Comparison of ENCODE assay signal across 28 mouse cellular contexts in the genomic region with DNA sequence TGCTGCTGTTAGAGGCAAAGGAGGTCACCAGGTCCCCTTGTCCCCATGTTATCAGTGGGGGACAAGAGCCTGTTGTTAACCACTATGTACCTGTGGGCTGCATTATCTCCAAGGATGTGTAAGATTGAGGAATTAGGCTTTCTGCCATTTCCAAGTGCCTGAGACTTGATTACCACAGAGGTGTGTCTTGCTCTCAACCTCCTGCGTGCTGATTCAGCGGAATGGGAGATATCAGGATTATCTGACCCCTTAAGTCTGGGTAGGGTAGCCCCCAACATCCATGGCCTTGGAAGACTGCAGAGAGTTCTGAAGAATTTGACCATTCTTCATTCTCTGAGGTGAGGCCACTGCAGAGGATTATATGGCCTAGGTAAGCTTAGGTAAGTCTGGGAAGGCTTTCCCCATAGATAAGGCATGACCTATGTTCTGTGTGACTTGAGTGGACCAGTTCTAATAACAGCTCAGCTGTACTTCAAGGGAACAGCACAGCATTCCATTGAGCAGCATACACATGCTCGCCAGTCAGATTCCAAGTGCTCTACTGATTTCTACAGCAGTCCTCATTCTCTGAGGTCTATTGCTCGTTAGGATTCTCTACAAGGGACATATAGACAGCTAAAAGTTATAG. TPM values are rescaled to one million over a fixed set of nuclear protein-coding genes. Genes with fewer than 3 reads are reported as not detected.
A peak's percentile ranks its signal among the peaks of the same experiment; 100 is the strongest.
DNase-seq lines count a peak whose midpoint lies in the region; ATAC-seq and TF ChIP-seq lines count a peak whose summit lies in the region.
"Had no signal": no experiment of that assay in that cellular context is flagged by ENCODE, and none has a peak within 500 bp of the region (broad histone marks: within the 10 kb centered on the region; RNA-seq: fewer than 3 reads in every experiment).

No protein-coding gene starts in this region.

- TF ChIP-seq RAD21 in CH12.LX (IDR thresholded peaks at IDR 0.05; ENCODE audit: low read depth, low read length): no peak

- intact Hi-C loops in heart, postnatal 25 days (cut with DNase I): no loop called here

- ATAC-seq in heart, embryonic 15.5 days (replicated peaks; ENCODE audit: insufficient number of reproducible peaks, insufficient read depth, low FRiP score, low read depth): no peak
- ATAC-seq in intestine, postnatal 0 days: peak; percentile 73
- ATAC-seq: forebrain, embryonic 13.5 days; forebrain, embryonic 16.5 days; hindbrain, embryonic 16.5 days had no signal

- dilution Hi-C loops in CH12.LX (cut with MboI; ENCODE audit: extremely low pct_ligation_motif_present, extremely low pct_unique_long_range_greater_than_20kb, low sequenced_read_pairs): no loop called here

- H3K4me1 ChIP-seq in heart, embryonic 15.5 days (replicated peaks): peaks cover 5% of the 10 kb centered on the region
- H3K4me1 ChIP-seq in CH12.LX (ENCODE audit: control insufficient read depth in 1 of 2, insufficient read depth in 2 of 2) (peaks cover 0 to 26% of the 10 kb centered on the region in 2 experiments; a peak in 2 of 4 replicates), ES-E14 (ENCODE audit: control insufficient read depth in 2 of 2, insufficient read depth in 2 of 2, low read length in 2 of 2, poor library complexity in 1 of 2) (0 out of 4 replicates have a peak, but pooled peaks cover 0 to 2% of the 10 kb centered on the region in 2 experiments)
- 0 out of 2 replicates have a peak, but pooled peaks cover 2% of the 10 kb centered on the region for H3K4me1 ChIP-seq in intestine, postnatal 0 days (replicated peaks; ENCODE audit: control insufficient read depth, insufficient read depth, low read length)
- H3K4me1 ChIP-seq: embryonic facial prominence, embryonic 13.5 days; forebrain, embryonic 13.5 days; hindbrain, embryonic 10.5 days; hindbrain, embryonic 13.5 days had no signal

- H3K9ac ChIP-seq in heart, embryonic 15.5 days: no peak overlapping the region
- no peak overlapping the region for H3K9ac ChIP-seq in CH12.LX (ENCODE audit: insufficient read depth, low read depth)
- H3K9ac ChIP-seq in ES-E14 (ENCODE audit: insufficient read depth, low read depth, low read length, poor library complexity, severe bottlenecking): no peak overlapping the region
- no peak overlapping the region for H3K9ac ChIP-seq in intestine, postnatal 0 days (ENCODE audit: low read depth, low read length)
- H3K9ac ChIP-seq: embryonic facial prominence, embryonic 13.5 days; forebrain, embryonic 13.5 days; hindbrain, embryonic 13.5 days had no signal

- no peaks in the 10 kb centered on the region for H3K27me3 ChIP-seq in heart, embryonic 15.5 days
- no peaks in the 10 kb centered on the region for H3K27me3 ChIP-seq in CH12.LX (replicated peaks)
- no peaks in the 10 kb centered on the region for H3K27me3 ChIP-seq in intestine, postnatal 0 days (replicated peaks; ENCODE audit: control insufficient read depth, insufficient read depth, low read length)
- H3K27me3 ChIP-seq: embryonic facial prominence, embryonic 13.5 days; forebrain, embryonic 13.5 days; hindbrain, embryonic 13.5 days had no signal

- in situ Hi-C loops in CH12.LX (cut with MboI; ENCODE audit: low pct_ligation_motif_present, low pct_unique_long_range_greater_than_20kb, low sequenced_read_pairs): no loop called here
- in situ Hi-C loops in ES-E14 (cut with MboI; ENCODE audit: low sequenced_read_pairs in 2 of 2, unreplicated experiment in 2 of 2): no loop called here

- TF ChIP-seq CTCF in CH12.LX (conservative IDR thresholded peaks at IDR 0.05 in 1 of 2, IDR thresholded peaks at IDR 0.05 in 1 of 2; ENCODE audit: low read depth in 2 of 2, low read length in 2 of 2): no peak
- TF ChIP-seq CTCF in intestine, postnatal 0 days (IDR thresholded peaks at IDR 0.05; ENCODE audit: low read depth): no peak

- no peak for DNase-seq in heart, postnatal 25 days (ENCODE audit: low spot score)
- no peak for DNase-seq in CH12.LX (ENCODE audit: extremely low read depth)
- DNase-seq in ES-E14 (ENCODE audit: low read depth, low spot score): no peak
- no peak for DNase-seq in kidney, adult 18-20 months
- no peak for DNase-seq in layer of hippocampus, adult 18-20 months (ENCODE audit: low spot score in 2 of 2)
- DNase-seq: adrenal gland, adult 2 months; adrenal gland, postnatal 14 days; cerebellum, adult 11 months; cerebellum, adult 2 months; cerebellum, adult 9-11 months; cerebellum, postnatal 36 days; embryo, embryonic 11 days; gastrocnemius, postnatal 10 days; gastrocnemius, postnatal 36 days; heart, postnatal 36 days; kidney, adult 11 months; kidney, adult 9 months had no signal

- H3K27ac ChIP-seq in heart, embryonic 15.5 days: 0 out of 2 replicates have a peak overlapping the region, but pooled peaks have one; percentile 34
- H3K27ac ChIP-seq in CH12.LX (ENCODE audit: insufficient read depth, low read depth): no peak overlapping the region
- H3K27ac ChIP-seq in ES-E14 (ENCODE audit: insufficient read depth, low read depth, low read length, poor library complexity, severe bottlenecking): no peak overlapping the region
- no peak overlapping the region; the same call in 1 of the 2 replicates for H3K27ac ChIP-seq in intestine, postnatal 0 days (ENCODE audit: low read depth, low read length)
- H3K27ac ChIP-seq: embryonic facial prominence, embryonic 10.5 days; embryonic facial prominence, embryonic 13.5 days; forebrain, embryonic 13.5 days; heart, embryonic 10.5 days; hindbrain, embryonic 10.5 days; hindbrain, embryonic 13.5 days had no signal

- no peak for TF ChIP-seq EP300 in CH12.LX (IDR thresholded peaks at IDR 0.05; ENCODE audit: low read length)

- 64% methylated on average over 4 of the region's 4 CpGs for WGBS in heart, embryonic 15.5 days
- WGBS in intestine, postnatal 0 days: 73% methylated on average over 4 of the region's 4 CpGs

- H3K4me2 ChIP-seq in heart, embryonic 15.5 days: no peak overlapping the region
- H3K4me2 ChIP-seq in CH12.LX (ENCODE audit: insufficient read depth, low read depth, poor library complexity, severe bottlenecking): no peak overlapping the region
- no peak overlapping the region for H3K4me2 ChIP-seq in intestine, postnatal 0 days (replicated peaks; ENCODE audit: low read depth)
- H3K4me2 ChIP-seq: embryonic facial prominence, embryonic 13.5 days; forebrain, embryonic 13.5 days; hindbrain, embryonic 13.5 days had no signal

- H3K4me3 ChIP-seq in heart, embryonic 15.5 days: no peak overlapping the region
- H3K4me3 ChIP-seq in CH12.LX (replicated peaks in 1 of 3; ENCODE audit: low read depth in 2 of 3, low read length in 2 of 3, poor library complexity in 1 of 3) (no peak overlapping the region), ES-E14 (ENCODE audit: insufficient read depth in 1 of 2, low read depth in 1 of 2, low read length in 2 of 2, poor library complexity in 1 of 2, severe bottlenecking in 1 of 2) (no peak overlapping the region)
- no peak overlapping the region for H3K4me3 ChIP-seq in intestine, postnatal 0 days (ENCODE audit: low read depth, low read length)
- H3K4me3 ChIP-seq: embryonic facial prominence, embryonic 10.5 days; embryonic facial prominence, embryonic 13.5 days; erythroblast, embryonic 14.5 days; forebrain, embryonic 13.5 days; heart, embryonic 10.5 days; hindbrain, embryonic 10.5 days; hindbrain, embryonic 13.5 days had no signal

- H3K9me3 ChIP-seq in heart, embryonic 15.5 days (replicated peaks): no peaks in the 10 kb centered on the region
- no peaks in the 10 kb centered on the region for H3K9me3 ChIP-seq in CH12.LX (replicated peaks; ENCODE audit: low read length)
- H3K9me3 ChIP-seq in ES-E14 (ENCODE audit: control insufficient read depth, insufficient read depth, low read depth, low read length): no peaks in the 10 kb centered on the region
- H3K9me3 ChIP-seq in intestine, postnatal 0 days (ENCODE audit: control insufficient read depth): no peaks in the 10 kb centered on the region
- H3K9me3 ChIP-seq: embryonic facial prominence, embryonic 10.5 days; embryonic facial prominence, embryonic 13.5 days; forebrain, embryonic 13.5 days; heart, embryonic 10.5 days; hindbrain, embryonic 10.5 days; hindbrain, embryonic 13.5 days had no signal

- peaks cover 48% of the 10 kb centered on the region for H3K36me3 ChIP-seq in heart, embryonic 15.5 days
- H3K36me3 ChIP-seq in CH12.LX (replicated peaks in 1 of 2; ENCODE audit: control insufficient read depth in 1 of 2, insufficient read depth in 1 of 2, low read length in 1 of 2): peaks cover 58 to 76% of the 10 kb centered on the region in 2 experiments
- peaks cover 5% of the 10 kb centered on the region; the same call in 1 of the 2 replicates for H3K36me3 ChIP-seq in ES-E14 (ENCODE audit: control insufficient read depth, insufficient read depth, low read length, poor library complexity, severe bottlenecking)
- peaks cover 46% of the 10 kb centered on the region for H3K36me3 ChIP-seq in intestine, postnatal 0 days (ENCODE audit: control insufficient read depth, insufficient read depth)

- H3K79me2 ChIP-seq in CH12.LX (replicated peaks; ENCODE audit: control insufficient read depth, extremely low read depth, insufficient read depth, poor library complexity, severe bottlenecking): peaks cover 29% of the 10 kb centered on the region

- no peak for TF ChIP-seq POLR2A in CH12.LX (IDR thresholded peaks at IDR 0.05; ENCODE audit: low read depth, low read length)

TF ChIP-seq in CH12.LX, 34 proteins besides CTCF, POLR2A, EP300 and RAD21:
- TF ChIP-seq MAFK (IDR thresholded peaks at IDR 0.05; ENCODE audit: insufficient replicate concordance, low read length) (peak; percentile 62; the same call in 1 of the 2 replicates), HCFC1 (IDR thresholded peaks at IDR 0.05; ENCODE audit: low read depth, low read length) (no peak)

TF ChIP-seq in ES-E14, 5 proteins besides CTCF, POLR2A, EP300 and RAD21:
- TF ChIP-seq HCFC1 (IDR thresholded peaks at IDR 0.05; ENCODE audit: borderline replicate concordance, insufficient read depth, low read length) (no peak), MAFK (IDR thresholded peaks at IDR 0.05; ENCODE audit: insufficient read depth, low read depth, low read length) (0 out of 2 replicates have a peak, but pooled peaks have one; percentile 23)

RNA-seq across cellular contexts. Expression of gene Rasa2, which starts 52.9 kb away (rescaled TPM):
- 13.0 and 13.1 TPM in 2 replicates for polyA plus RNA-seq in heart, embryonic 15.5 days (2015; fragmentation: Nextera tagmentation; extraction: Ambion mirVana)
- 1 to 10 TPM; 5.5 to 6.0 TPM for total RNA-seq in heart, postnatal 25 days (2021)
- total RNA-seq in CH12.LX (2012; rRNA removed) (9.8 and 10.2 TPM in 2 replicates), CH12.LX (2014; rRNA removed) (8.9 and 9.7 TPM in 2 replicates), ES-E14 (2012; rRNA removed) (8.4 and 9.7 TPM in 2 replicates)
- polyA plus RNA-seq in CH12.LX (2012; ENCODE audit: insufficient read length, low read depth): 8.7 and 9.8 TPM in 2 replicates
- 16.2 and 18.2 TPM in 2 replicates for polyA plus RNA-seq in intestine, postnatal 0 days (2015; fragmentation: Nextera tagmentation; extraction: Ambion mirVana)
- total RNA-seq in layer of hippocampus, adult 18-20 months (2021): 10 to 100 TPM; 33.2 to 33.8 TPM
- polyA plus RNA-seq: erythroblast, embryonic 14.5 days had no signal
